Mouse (Mus musculus) kidney, adult 18-20 months (tissue): Measurements from ENCODE around the gene Gucy1b1.

Source experiments
- DNase-seq: peaks from one replicate; pipeline ENCODE4 v3.0.0; 2021

Gucy1b1 gene

DNA sequence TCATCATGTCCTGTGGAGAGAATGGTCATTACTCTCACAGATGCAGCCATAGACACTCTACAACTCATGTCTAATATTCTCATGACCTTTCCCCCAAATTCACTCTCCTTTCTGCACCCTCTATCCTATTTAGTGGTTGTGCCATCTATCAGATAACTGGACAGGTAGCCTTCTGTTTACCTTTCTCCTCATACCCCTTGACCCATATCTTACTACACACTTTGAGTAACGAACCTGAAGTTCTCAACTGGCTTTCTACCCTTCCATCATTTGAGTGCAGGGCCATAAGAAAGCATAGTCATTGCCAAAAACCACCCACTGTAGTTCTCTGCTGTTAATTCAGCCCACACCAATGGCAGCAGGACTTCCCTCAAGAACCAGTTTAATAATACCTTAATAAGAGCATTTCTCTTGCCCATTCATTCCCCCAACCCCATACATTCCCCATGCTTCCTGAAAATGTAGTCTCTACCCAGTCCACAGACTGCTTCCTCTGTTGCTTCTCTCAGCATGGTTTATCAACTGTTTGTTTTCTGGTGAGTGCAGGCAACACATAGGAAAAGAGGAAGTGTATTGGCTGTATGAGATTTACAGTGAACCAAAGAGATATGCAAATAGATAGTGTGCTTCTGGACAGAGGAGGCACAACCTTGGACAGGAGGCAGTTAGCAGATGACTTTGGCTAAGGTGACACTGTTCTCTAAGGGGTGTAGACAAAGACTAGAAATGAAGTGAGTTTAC is 44.3 kb downstream of the Gucy1b1 start:
- no peak for DNase-seq

GRCm38 (mm10) chr3:82029229-82029628 is 45.3 kb downstream of the Gucy1b1 start:
- no peak for DNase-seq

GRCm38 (mm10) chr3:82027286-82027685 is 47.2 kb downstream of the Gucy1b1 start:
- no peak for DNase-seq

DNA sequence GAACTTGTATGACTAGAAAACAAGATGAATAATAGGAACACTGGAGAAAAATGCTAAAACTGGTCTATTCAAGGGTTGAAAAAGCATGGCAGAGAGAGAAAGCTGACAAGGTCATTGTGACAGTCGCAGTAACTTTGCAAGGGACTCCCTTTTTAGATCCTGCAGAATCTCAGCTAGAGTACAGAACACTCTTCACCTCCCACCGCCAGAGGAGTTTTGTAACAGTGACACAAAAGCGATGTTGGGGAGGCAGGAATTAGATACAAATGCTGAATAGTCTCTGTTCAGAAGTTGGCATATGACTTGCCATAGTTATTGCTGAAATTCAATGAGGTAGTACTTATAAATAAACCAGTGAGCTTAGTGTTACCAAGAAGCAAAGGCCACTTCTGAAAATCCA is 51.4 kb downstream of the Gucy1b1 start:
- DNase-seq: no peak

DNA sequence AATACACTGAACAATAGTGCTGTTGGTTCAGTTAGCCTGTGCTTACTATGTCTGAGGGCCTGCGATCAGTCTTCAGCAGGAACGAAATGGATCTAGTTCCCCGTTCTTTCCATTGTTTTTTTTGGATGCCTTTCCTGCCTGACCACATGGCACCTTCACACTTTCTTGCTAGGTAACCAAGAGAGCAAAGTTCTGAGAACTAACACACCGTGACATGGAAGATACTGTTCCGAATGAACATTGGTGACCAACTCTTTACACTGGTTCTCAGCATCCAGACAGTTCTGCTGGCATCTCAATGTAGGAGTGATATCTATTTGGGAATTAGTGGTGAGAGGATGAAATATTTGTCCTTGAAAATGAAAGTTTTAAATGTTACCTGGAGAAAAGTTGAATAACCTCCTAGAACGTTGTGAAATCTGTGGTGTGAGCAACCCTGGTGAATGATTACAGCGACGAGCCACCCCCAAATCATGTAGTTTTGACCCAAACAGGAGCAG is 52.0 kb downstream of the Gucy1b1 start:
- no peak for DNase-seq

GRCm38 (mm10) chr3:82014148-82014703 is 60.3 kb downstream of the Gucy1b1 start:
- DNase-seq: no peak

GRCm38 (mm10) chr3:82007002-82007401 is 67.5 kb downstream of the Gucy1b1 start:
- DNase-seq: no peak

- no peak for DNase-seq
These were observed 78.5 kb downstream of the Gucy1b1 start for GRCm38 (mm10) chr3:81995988-81996387.

DNA sequence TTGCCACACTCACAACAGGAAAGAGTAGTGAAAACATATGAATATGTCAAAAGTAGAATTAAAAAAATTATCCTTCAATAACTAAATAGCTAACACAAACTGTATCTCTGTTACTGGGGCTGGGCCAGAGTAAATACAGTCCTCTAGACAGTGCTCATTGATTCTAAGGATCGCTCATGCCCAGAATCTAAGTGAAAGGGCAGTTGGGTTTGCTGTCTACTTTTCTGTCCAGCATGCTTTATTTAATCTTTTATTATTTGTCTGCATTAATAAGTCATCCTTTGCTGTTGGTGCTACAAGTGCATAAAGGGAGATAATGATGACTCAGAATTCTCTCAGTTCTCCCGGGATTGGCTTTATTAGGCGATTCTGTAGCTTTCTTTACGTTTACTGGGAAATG is 79.1 kb downstream of the Gucy1b1 start:
- DNase-seq: no peak

GRCm38 (mm10) chr3:81990531-81990930 is 84.0 kb downstream of the Gucy1b1 start:
- no peak for DNase-seq

DNA sequence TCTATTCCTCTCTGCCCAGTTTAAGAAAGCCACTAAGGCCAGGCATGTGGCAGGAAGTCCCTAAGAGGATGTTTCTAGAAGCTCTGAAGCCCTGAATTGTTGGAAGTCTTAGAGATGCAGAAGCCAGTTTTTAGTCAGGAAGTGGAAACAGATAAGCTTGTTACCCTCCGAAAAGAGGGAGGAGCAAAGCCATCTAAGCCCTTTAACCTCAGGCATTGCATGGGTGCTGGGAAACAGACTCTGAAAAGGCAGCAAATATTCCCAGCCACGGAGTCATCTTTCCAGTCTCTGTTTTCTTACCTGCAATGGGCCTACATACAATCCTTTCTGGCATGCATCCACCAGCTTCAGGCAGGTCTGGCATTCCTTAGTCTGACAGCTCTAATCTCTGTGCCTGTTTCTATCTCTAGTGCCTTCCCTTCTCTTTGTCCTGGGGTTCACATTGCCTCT is 84.8 kb downstream of the Gucy1b1 start:
- no peak for DNase-seq

- DNase-seq: no peak
These were observed 86.9 kb downstream of the Gucy1b1 start for GRCm38 (mm10) chr3:81987628-81988027.

DNA sequence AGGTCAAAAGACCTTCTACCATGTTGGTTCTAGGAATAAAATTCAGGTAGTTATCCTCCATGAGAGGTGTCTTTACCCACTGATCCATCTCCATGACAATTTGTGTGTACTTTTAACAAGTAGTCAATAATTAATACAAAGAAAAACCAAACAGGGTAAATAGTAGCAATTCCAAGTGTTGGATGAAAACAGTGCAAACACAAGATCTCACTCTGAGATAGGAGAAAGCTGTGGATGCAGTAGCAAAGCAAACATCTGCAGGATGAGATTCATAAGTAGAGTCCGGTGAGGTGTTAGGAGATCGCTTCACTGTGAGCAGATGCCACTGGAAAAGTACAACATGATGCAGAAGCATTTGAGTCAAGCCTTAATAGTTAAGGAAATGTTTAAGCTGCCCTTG is 88.4 kb downstream of the Gucy1b1 start:
- DNase-seq: no peak

DNA sequence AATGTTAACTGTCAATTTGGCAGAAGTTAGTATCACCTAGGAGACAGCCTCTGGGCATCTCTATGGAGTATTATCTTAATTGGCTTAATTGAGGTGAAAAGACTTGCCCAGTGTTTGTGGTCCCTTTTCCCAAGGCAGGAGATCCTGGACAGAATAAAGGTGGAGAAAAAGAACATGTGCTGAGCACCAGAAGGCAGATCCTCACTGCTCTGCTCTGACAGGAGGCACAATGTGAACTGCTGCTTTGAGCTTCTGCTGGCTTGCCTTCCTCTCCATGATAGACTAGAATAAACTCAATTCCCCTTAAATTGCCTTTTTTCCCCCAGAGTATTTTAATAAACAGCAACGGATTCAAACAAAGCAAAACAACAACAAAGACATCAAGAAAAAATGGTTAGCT is 89.4 kb downstream of the Gucy1b1 start:
- DNase-seq: no peak

- DNase-seq: no peak
These were observed 91.2 kb downstream of the Gucy1b1 start for GRCm38 (mm10) chr3:81983120-81983895.
